Mouse (Mus musculus) cerebellum, postnatal 10 days (tissue): ENCODE measurements at regions not wholly inside any gene's neighbourhood (a gene's known extent, or its start where the extent isn't known, plus 50 kb on each side); places are given as distances from the start of the nearest gene placed in this dataset.

ENCODE experiments used
- DNase-seq, 2 experiments: peaks; one replicate each; pipeline ENCODE4 v3.0.0; 2021; ENCODE audit warnings: mixed read lengths in 2 of 2

GRCm38 (mm10) chr8:17782650-17783049, 1195.4 kb downstream of the Defb40 start:
- no peak for DNase-seq

DNA sequence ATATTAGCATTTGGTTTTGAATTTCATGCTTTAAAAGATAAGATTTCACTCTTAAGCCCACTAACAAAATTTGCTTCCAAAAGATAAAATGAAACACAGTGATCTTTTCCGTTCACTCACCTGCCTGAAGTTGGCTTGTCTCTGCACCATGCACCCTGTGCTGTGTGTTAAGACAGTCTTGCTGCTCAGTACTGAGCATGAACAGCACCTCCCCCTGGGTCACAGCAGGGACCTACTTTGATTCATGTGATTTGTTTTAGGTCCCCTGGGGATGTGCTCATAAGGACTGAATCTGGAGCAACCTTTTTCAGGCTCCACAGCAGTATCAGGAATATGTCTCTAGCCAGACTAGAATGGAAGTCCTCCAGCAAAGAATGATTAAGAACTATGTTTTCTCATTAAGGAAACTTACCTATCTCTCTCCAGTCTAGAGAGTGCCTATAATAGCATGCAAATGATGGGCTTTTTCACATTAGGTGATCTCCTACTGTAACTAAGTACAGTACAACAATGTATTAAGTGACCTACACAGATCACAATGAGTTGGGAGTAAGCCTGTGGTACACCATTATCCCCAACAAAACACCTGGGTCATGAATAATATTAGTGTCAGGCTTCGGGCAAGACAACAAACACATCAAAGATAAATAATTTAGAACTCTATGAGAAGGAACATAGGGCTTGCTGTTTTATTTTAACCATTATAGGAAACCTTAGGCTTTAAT, 1196.3 kb downstream of the Defb40 start:
- DNase-seq: no peak

- DNase-seq: no peak
Measured at GRCm38 (mm10) chr8:17775411-17775810, 1202.6 kb downstream of the Defb40 start.

DNA sequence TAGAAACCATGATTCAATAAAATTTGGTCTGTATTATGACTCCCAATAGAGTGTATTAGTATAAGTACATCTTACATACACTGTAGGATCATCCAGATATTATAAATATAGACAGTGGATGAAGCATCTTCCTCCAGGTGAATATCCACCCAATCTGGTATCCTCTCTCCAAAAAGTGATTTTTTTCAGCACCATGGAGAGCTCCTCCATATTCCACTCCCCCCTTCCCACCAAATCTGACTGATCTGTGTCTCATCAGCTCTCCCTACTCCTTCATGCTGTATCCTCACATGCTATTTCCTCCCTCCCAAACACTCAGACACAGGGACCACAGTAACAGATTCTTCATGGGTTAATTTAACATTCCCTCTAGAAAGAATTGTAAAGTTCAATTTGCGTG, 1204.7 kb downstream of the Defb40 start:
- no peak for DNase-seq

DNA sequence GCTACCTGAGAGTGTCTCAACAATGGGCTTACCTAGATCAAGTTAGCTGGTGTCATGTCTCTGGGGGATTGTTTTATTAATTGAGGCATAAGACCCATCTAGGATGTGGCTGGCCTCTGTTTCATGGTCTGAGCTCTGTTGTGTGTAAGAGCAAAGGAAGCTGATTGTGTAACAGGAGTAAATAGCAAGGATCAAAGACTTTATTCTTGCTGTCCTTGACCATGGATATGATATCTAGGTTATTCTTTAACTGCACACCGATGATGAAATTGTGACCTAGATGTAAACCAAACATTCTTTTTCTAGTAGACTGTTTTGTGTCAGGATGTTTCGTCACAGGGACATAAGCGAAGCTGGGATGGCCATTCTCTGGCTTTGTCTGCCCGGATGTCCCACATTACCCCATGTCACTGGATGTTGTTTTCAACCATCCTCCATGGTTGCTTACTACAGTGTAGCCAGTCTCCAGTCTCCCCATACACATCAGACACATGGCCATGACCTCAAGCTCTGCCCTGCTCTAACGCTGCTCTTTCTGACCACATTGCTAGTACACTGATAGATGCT, 1210.5 kb downstream of the Defb40 start:
- no peak for DNase-seq

DNA sequence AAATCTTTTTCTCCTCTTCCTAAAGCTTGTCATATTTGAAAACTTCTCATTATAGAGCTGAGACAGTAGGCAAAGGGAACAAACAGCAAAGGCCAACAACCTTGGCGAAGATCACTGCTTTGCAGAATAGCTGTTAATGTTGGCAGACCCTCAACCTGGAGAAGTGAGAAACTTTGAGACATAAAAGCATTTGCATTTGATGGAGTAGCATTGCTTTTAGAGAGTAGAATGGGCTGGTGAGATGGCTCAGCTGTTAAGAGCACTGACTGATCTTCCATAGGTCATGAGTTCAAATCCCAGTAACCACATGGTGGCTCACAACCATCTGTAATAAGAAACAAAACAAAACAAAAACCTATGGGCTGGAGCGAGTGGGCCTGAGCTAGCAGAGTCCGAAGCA, 1253.4 kb downstream of the Defb40 start:
- peak in 1 of 2 experiments; percentile 3 for DNase-seq

DNA sequence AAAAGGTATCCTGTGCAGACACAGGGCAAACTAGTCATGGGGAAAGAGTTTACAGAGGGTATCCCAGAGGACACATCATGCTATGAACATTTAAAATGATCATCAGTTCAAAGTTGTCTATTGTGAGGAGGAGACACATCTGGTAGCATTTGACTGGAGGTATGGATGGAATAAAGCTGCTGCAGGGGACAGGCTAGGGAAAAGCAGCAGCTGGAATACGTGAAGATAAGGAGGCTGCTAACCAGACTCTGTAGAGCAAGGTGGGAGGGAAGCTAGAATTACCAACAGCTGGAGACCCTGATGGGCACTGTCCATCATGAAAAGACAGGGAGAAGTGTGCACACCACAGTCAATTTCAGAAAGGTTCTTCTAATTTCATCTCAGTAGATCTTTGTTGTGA, 1268.9 kb downstream of the Defb40 start:
- DNase-seq: no peak

- DNase-seq: no peak
Measured at GRCm38 (mm10) chr8:17708409-17708808, 1269.6 kb downstream of the Defb40 start.

DNA sequence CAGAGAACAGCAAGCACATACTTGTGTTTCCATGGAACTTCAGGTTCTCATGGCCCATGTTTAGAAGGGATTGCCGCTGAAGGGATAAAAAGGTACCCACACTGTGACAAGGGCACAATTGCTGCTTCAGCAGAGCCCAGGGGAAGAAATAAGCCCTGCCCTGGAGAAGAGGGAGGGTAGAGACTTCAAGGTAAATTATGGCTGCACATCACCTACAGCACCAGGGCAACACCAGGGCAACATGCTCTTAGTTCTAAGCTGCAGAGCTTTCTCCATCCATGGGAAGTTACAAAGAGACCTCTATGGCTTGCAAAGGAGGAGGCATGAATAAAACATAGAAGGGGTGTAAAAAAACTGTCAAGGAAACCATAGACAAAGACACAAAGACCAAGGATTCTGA, 1273.8 kb downstream of the Defb40 start:
- no peak for DNase-seq

DNA sequence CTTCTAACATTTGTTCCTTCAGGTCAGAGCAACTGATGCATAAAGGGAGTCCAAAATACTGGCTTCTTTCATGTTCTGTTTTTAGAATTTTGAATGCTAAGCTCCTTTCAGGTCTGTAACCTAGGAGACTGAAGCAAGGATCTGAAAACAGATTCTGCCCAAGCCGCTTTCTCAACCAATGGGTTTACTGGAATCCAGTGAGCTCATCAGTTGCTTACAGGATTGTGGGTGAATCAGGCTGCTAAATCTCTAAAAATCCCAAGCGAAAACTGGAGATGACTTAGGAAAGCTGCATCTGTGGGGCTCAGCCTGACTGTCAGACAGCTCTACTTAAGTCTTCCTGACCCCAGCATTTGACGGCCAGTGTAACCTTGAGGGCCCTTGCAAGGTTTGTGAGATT, 1277.7 kb downstream of the Defb40 start:
- peak; percentile 12 to 18 for DNase-seq

GRCm38 (mm10) chr8:17690074-17690848, 1287.8 kb downstream of the Defb40 start:
- DNase-seq: no peak

DNA sequence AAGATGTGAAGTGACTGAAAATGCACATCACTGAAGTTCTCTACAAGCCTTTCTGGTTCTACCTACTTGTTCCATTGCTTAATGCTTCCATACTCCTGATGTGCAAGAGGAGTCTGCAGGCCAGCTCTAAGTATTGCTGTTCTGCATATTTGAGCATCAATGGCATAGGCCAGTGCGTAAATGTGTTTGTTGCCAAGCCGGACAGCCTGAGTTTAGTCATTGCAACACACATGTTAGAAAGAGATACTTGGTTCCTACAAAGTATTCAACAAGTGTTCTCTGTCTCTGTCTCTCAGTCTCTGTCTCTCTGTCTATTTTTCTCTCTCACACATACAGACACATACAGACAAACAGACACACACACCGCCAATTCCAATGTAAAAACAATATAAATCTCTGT, 1288.4 kb downstream of the Defb40 start:
- no peak for DNase-seq

- no peak for DNase-seq
Measured at GRCm38 (mm10) chr8:17687084-17687483, 1291.0 kb downstream of the Defb40 start.

GRCm38 (mm10) chr8:17664371-17665141, 1313.5 kb downstream of the Defb40 start:
- peak; percentile 82 to 85 for DNase-seq

- no peak for DNase-seq
Measured at GRCm38 (mm10) chr8:17659753-17660361, 1318.2 kb downstream of the Defb40 start.

GRCm38 (mm10) chr8:17653786-17654185, 1324.3 kb downstream of the Defb40 start:
- peak; percentile 74 to 75 for DNase-seq

DNA sequence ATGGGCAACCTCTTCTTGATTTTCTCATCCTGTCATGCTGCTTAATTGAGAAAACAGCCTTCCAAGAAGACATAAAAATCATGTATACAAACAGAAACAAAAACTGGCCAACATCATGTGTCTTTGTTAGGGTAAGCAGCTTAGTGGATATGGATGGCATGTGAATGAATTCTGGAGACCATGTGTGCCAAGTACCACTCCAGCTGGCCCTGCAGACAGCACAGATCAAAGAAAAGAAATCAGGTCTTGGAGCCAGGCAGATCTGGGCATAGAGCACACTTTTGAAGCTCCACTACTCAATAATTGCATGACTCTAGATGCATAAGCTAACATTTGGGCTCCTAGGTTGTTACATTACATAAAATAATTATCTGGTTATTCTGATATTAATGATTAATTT, 1330.5 kb downstream of the Defb40 start:
- DNase-seq: peak; percentile 32 to 48

- DNase-seq: no peak
Measured at GRCm38 (mm10) chr8:17621109-17621508, 1356.9 kb downstream of the Defb40 start.

DNA sequence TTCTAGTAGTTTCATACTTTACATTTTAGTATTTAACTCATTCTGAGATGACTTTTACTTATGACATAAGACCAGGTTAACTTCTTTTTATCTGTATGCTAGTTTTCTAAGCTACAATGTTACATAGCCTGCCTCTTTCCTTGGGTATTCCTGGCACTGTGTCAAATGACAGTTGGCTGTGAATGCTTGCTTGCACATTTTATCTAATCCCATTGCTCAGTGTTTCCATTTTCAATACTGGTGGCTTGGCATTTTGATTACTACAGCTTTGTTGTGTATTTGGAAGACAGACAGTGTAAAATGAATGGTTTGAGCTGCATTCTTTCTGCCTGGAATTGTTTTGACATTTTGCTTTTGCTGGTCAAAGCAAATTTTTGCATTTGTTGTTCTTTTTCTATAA, 1359.2 kb downstream of the Defb40 start:
- peak; percentile 44 to 65 for DNase-seq

DNA sequence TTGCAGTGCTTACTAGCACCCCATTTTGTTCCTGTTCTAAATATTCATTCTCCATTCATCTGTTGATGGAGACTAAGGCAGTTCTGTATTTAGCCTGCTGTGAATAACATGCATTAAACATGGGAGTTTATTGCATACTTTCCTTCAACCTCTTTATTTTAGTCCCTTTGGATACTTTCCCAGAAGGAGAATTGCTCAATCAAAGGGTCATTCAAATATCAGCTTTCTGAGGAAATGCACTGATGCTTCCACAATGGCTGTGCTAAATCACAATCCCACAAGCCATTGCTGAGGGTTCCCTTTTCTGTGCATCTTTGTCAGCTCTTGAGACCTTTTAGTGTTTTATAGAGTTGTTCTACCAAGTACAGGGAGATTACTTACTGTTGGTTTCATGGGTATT, 1359.9 kb downstream of the Defb40 start:
- DNase-seq: no peak

GRCm38 (mm10) chr8:17602861-17603260, 1375.2 kb downstream of the Defb40 start:
- DNase-seq: no peak

GRCm38 (mm10) chr8:17598736-17599135, 1379.3 kb downstream of the Defb40 start:
- DNase-seq: no peak

GRCm38 (mm10) chr8:17596559-17596958, 1381.5 kb downstream of the Defb40 start:
- no peak for DNase-seq
